Mouse (Mus musculus): ENCODE results near the gene Rab11b. TPM values are rescaled to one million over a fixed set of nuclear protein-coding genes. Genes with fewer than 3 reads are reported as not detected.
"Not testable (repeated sequence)": the region's sequence is repeated elsewhere in the genome, so short reads cannot be mapped to it uniquely, and the experiment has no call there.

The Rab11b gene
- polyA plus RNA-seq, 1 experiment from 2014 or later: 417 TPM

- Histone ChIP-seq H3K9ac (replicated peaks; ENCODE audit: low read length) (no peak overlapping the region), H3K4me2 (ENCODE audit: low read length) (no peak overlapping the region), H3K4me1 (ENCODE audit: control insufficient read depth, insufficient read depth, low read length) (no peaks in the 10 kb centered on the region), H3K36me3 (ENCODE audit: control insufficient read depth, insufficient read depth, low read length) (peaks cover 40% of the 10 kb centered on the region), H3K9me3 (ENCODE audit: control insufficient read depth, low read length) (no peaks in the 10 kb centered on the region), H3K4me3 (replicated peaks; ENCODE audit: low read depth, low read length) (no peak overlapping the region), H3K27ac (replicated peaks; ENCODE audit: low read depth, low read length) (no peak overlapping the region), H3K27me3 (ENCODE audit: control insufficient read depth, insufficient read depth, low read length) (no peaks in the 10 kb centered on the region)
- 88% methylated on average over 5 of the region's 5 CpGs for WGBS
- no peak for ATAC-seq (ENCODE audit: low FRiP score, low TSS enrichment)
- no peak for DNase-seq
These were observed 15.5 kb downstream of the Rab11b start for GRCm38 (mm10) chr17:33744686-33745384.

GRCm38 (mm10) chr17:33742420-33742819 lies 17.9 kb downstream of the Rab11b start:
- Histone ChIP-seq H3K9me3 (ENCODE audit: control insufficient read depth, low read length) (no peaks in the 10 kb centered on the region), H3K36me3 (ENCODE audit: control insufficient read depth, insufficient read depth, low read length) (peaks cover 17% of the 10 kb centered on the region), H3K4me1 (ENCODE audit: control insufficient read depth, insufficient read depth, low read length) (no peaks in the 10 kb centered on the region), H3K9ac (replicated peaks; ENCODE audit: low read length) (no peak overlapping the region), H3K27ac (replicated peaks; ENCODE audit: low read depth, low read length) (no peak overlapping the region), H3K4me3 (replicated peaks; ENCODE audit: low read depth, low read length) (no peak overlapping the region), H3K27me3 (ENCODE audit: control insufficient read depth, insufficient read depth, low read length) (no peaks in the 10 kb centered on the region), H3K4me2 (ENCODE audit: low read length) (no peak overlapping the region)
- DNase-seq (no peak), ATAC-seq (ENCODE audit: low FRiP score, low TSS enrichment) (no peak)
- WGBS: 97% methylated on average over 1 of the region's 1 CpGs

- not testable (repeated sequence) for H3K27me3 ChIP-seq (ENCODE audit: control insufficient read depth, insufficient read depth, low read length); H3K4me2 ChIP-seq (ENCODE audit: low read length); H3K36me3 ChIP-seq (ENCODE audit: control insufficient read depth, insufficient read depth, low read length); H3K4me3 ChIP-seq (replicated peaks; ENCODE audit: low read depth, low read length); H3K27ac ChIP-seq (replicated peaks; ENCODE audit: low read depth, low read length); ATAC-seq (ENCODE audit: low FRiP score, low TSS enrichment); DNase-seq; H3K4me1 ChIP-seq (ENCODE audit: control insufficient read depth, insufficient read depth, low read length); H3K9me3 ChIP-seq (ENCODE audit: control insufficient read depth, low read length); H3K9ac ChIP-seq (replicated peaks; ENCODE audit: low read length)
- WGBS: 88% methylated on average over 10 of the region's 10 CpGs
These were observed 26.8 kb downstream of the Rab11b start for GRCm38 (mm10) chr17:33733526-33733925.

- not testable (repeated sequence) for H3K9me3 ChIP-seq (ENCODE audit: control insufficient read depth, low read length); DNase-seq; H3K9ac ChIP-seq (replicated peaks; ENCODE audit: low read length); H3K27ac ChIP-seq (replicated peaks; ENCODE audit: low read depth, low read length); H3K36me3 ChIP-seq (ENCODE audit: control insufficient read depth, insufficient read depth, low read length); H3K4me3 ChIP-seq (replicated peaks; ENCODE audit: low read depth, low read length); H3K4me1 ChIP-seq (ENCODE audit: control insufficient read depth, insufficient read depth, low read length); H3K27me3 ChIP-seq (ENCODE audit: control insufficient read depth, insufficient read depth, low read length); H3K4me2 ChIP-seq (ENCODE audit: low read length); ATAC-seq (ENCODE audit: low FRiP score, low TSS enrichment)
- 74% methylated on average over 9 of the region's 9 CpGs for WGBS
These were observed 27.7 kb downstream of the Rab11b start for GRCm38 (mm10) chr17:33732556-33733083.

- no peaks in the 10 kb centered on the region for H3K9me3 ChIP-seq (ENCODE audit: control insufficient read depth, low read length)
- DNase-seq (no peak), ATAC-seq (ENCODE audit: low FRiP score, low TSS enrichment) (no peak)
- H3K4me3 ChIP-seq (replicated peaks; ENCODE audit: low read depth, low read length): no peak overlapping the region
- H3K4me1 ChIP-seq (ENCODE audit: control insufficient read depth, insufficient read depth, low read length): no peaks in the 10 kb centered on the region
- no peak overlapping the region for H3K4me2 ChIP-seq (ENCODE audit: low read length)
- no peak overlapping the region for H3K9ac ChIP-seq (replicated peaks; ENCODE audit: low read length)
- H3K36me3 ChIP-seq (ENCODE audit: control insufficient read depth, insufficient read depth, low read length): no peaks in the 10 kb centered on the region
- WGBS: 78% methylated on average over 2 of the region's 2 CpGs
- no peaks in the 10 kb centered on the region for H3K27me3 ChIP-seq (ENCODE audit: control insufficient read depth, insufficient read depth, low read length)
- no peak overlapping the region for H3K27ac ChIP-seq (replicated peaks; ENCODE audit: low read depth, low read length)
These were observed 31.1 kb downstream of the Rab11b start for GRCm38 (mm10) chr17:33729215-33729614.

- no peak overlapping the region for H3K9ac ChIP-seq (replicated peaks; ENCODE audit: low read length)
- H3K27ac ChIP-seq (replicated peaks; ENCODE audit: low read depth, low read length): no peak overlapping the region
- H3K36me3 ChIP-seq (ENCODE audit: control insufficient read depth, insufficient read depth, low read length): no peaks in the 10 kb centered on the region
- H3K4me1 ChIP-seq (ENCODE audit: control insufficient read depth, insufficient read depth, low read length): no peaks in the 10 kb centered on the region
- no peaks in the 10 kb centered on the region for H3K9me3 ChIP-seq (ENCODE audit: control insufficient read depth, low read length)
- H3K27me3 ChIP-seq (ENCODE audit: control insufficient read depth, insufficient read depth, low read length): no peaks in the 10 kb centered on the region
- DNase-seq (no peak), ATAC-seq (ENCODE audit: low FRiP score, low TSS enrichment) (no peak)
- H3K4me3 ChIP-seq (replicated peaks; ENCODE audit: low read depth, low read length): no peak overlapping the region
- H3K4me2 ChIP-seq (ENCODE audit: low read length): no peak overlapping the region
- 82% methylated on average over 2 of the region's 2 CpGs for WGBS
These were observed 31.9 kb downstream of the Rab11b start for GRCm38 (mm10) chr17:33728396-33728795.

GRCm38 (mm10) chr17:33719736-33720378 lies 40.5 kb downstream of the Rab11b start:
- no peaks in the 10 kb centered on the region for H3K36me3 ChIP-seq (ENCODE audit: control insufficient read depth, insufficient read depth, low read length)
- ATAC-seq (ENCODE audit: low FRiP score, low TSS enrichment): no peak
- H3K4me1 ChIP-seq (ENCODE audit: control insufficient read depth, insufficient read depth, low read length): peaks cover 4% of the 10 kb centered on the region; the same call in 1 of the 2 replicates

GRCm38 (mm10) chr17:33718944-33719725 lies 41.2 kb downstream of the Rab11b start:
- no peaks in the 10 kb centered on the region for H3K36me3 ChIP-seq (ENCODE audit: control insufficient read depth, insufficient read depth, low read length)
- 48% methylated on average over 10 of the region's 10 CpGs for WGBS
- no peak overlapping the region for H3K9ac ChIP-seq (replicated peaks; ENCODE audit: low read length)
- peak overlapping the region; percentile 82 for H3K4me3 ChIP-seq (replicated peaks; ENCODE audit: low read depth, low read length)
- ATAC-seq (ENCODE audit: low FRiP score, low TSS enrichment) (0 out of 2 replicates have a peak, but pooled peaks have one; percentile 2), DNase-seq (peak; percentile 2)
- H3K27ac ChIP-seq (replicated peaks; ENCODE audit: low read depth, low read length): no peak overlapping the region
- H3K4me1 ChIP-seq (ENCODE audit: control insufficient read depth, insufficient read depth, low read length): peaks cover 4% of the 10 kb centered on the region; the same call in 1 of the 2 replicates
- peak overlapping the region; percentile 79 for H3K4me2 ChIP-seq (ENCODE audit: low read length)
- H3K9me3 ChIP-seq (ENCODE audit: control insufficient read depth, low read length): no peaks in the 10 kb centered on the region
- no peaks in the 10 kb centered on the region for H3K27me3 ChIP-seq (ENCODE audit: control insufficient read depth, insufficient read depth, low read length)

More at GRCm38 (mm10) chr17:33719736-33720378, 40.5 kb downstream of the Rab11b start:
- Histone ChIP-seq H3K27ac (replicated peaks; ENCODE audit: low read depth, low read length) (no peak overlapping the region), H3K4me3 (replicated peaks; ENCODE audit: low read depth, low read length) (no peak overlapping the region), H3K4me2 (ENCODE audit: low read length) (no peak overlapping the region), H3K9me3 (ENCODE audit: control insufficient read depth, low read length) (no peaks in the 10 kb centered on the region), H3K9ac (replicated peaks; ENCODE audit: low read length) (no peak overlapping the region), H3K27me3 (ENCODE audit: control insufficient read depth, insufficient read depth, low read length) (no peaks in the 10 kb centered on the region)
- 96% methylated on average over 7 of the region's 7 CpGs for WGBS
- DNase-seq: no peak
